ENCODE assay signal across 8 mouse cellular contexts in the genomic region with DNA sequence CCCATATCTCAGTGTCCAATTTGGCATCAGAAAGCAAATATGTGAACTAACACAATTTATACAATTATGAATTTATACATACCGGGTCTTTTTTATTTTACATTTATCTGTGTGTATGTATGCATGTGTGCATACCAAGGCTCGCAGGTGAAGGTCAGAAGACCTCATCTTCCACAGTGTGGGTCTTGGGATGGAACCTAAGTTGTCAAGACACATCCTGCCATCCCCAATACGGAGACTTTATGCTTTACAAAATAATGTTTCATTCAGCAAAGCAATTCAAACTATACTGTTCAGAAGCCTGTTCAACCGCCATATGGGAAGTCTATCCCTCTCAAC. TPM values are rescaled to one million over a fixed set of nuclear protein-coding genes. Genes with fewer than 3 reads are reported as not detected.
A peak's percentile ranks its signal among the peaks of the same experiment; 100 is the strongest.
DNase-seq lines count a peak whose midpoint lies in the region; ATAC-seq lines count a peak whose summit lies in the region.
"Had no signal": no experiment of that assay in that cellular context is flagged by ENCODE, and none has a peak within 500 bp of the region (broad histone marks: within the 10 kb centered on the region; RNA-seq: fewer than 3 reads in every experiment).

No protein-coding gene starts in this region.

- H3K27ac ChIP-seq in forebrain, embryonic 15.5 days (replicated peaks), result no peak overlapping the region
- H3K27ac ChIP-seq in liver, embryonic 15.5 days (replicated peaks), result no peak overlapping the region

- 54% methylated on average over 4 of the region's 4 CpGs for WGBS in forebrain, embryonic 15.5 days
- 43% methylated on average over 4 of the region's 4 CpGs for WGBS in liver, embryonic 15.5 days (ENCODE audit: insufficient replicate concordance)

- peak overlapping the region; percentile 82 for H3K4me2 ChIP-seq in forebrain, embryonic 15.5 days (replicated peaks)
- 0 out of 2 replicates have a peak overlapping the region, but pooled peaks have one; percentile 2 for H3K4me2 ChIP-seq in liver, embryonic 15.5 days

- H3K27me3 ChIP-seq in megakaryocyte, embryonic 14.5 days (replicated peaks), result no peaks in the 10 kb centered on the region
- no peaks in the 10 kb centered on the region for H3K27me3 ChIP-seq in forebrain, embryonic 15.5 days
- H3K27me3 ChIP-seq in liver, embryonic 15.5 days, result peaks cover 3% of the 10 kb centered on the region; the same call in 1 of the 2 replicates

- peaks cover 27% of the 10 kb centered on the region for H3K36me3 ChIP-seq in megakaryocyte, embryonic 14.5 days (replicated peaks; ENCODE audit: low read length)
- no peaks in the 10 kb centered on the region for H3K36me3 ChIP-seq in forebrain, embryonic 15.5 days
- H3K36me3 ChIP-seq in liver, embryonic 15.5 days (replicated peaks), result no peaks in the 10 kb centered on the region

- no peaks in the 10 kb centered on the region for H3K9me3 ChIP-seq in megakaryocyte, embryonic 14.5 days
- no peaks in the 10 kb centered on the region for H3K9me3 ChIP-seq in forebrain, embryonic 15.5 days
- no peaks in the 10 kb centered on the region for H3K9me3 ChIP-seq in liver, embryonic 15.5 days (replicated peaks)

- no peak for ATAC-seq in megakaryocyte, adult 5-6 weeks (ENCODE audit: poor library complexity, severe bottlenecking)
- ATAC-seq in forebrain, embryonic 15.5 days (replicated peaks), result peak; percentile 79
- ATAC-seq in liver, embryonic 15.5 days (ENCODE audit: insufficient read depth), result no peak

- peak overlapping the region; percentile 99 for H3K4me3 ChIP-seq in megakaryocyte, embryonic 14.5 days (replicated peaks)
- H3K4me3 ChIP-seq in forebrain, embryonic 15.5 days, result peak overlapping the region; percentile 86
- H3K4me3 ChIP-seq in liver, embryonic 15.5 days (replicated peaks), result 0 out of 2 replicates have a peak overlapping the region, but pooled peaks have one; percentile 88

- no peak for DNase-seq in adrenal gland, postnatal 4 days (ENCODE audit: low spot score in 2 of 2)
- DNase-seq in adipocyte (ENCODE audit: low spot score), result no peak
- no peak for DNase-seq in urinary bladder, postnatal 14 days (ENCODE audit: low spot score)

- no peak overlapping the region for H3K9ac ChIP-seq in forebrain, embryonic 15.5 days (replicated peaks)
- H3K9ac ChIP-seq in liver, embryonic 15.5 days, result no peak overlapping the region

- peaks cover 64% of the 10 kb centered on the region for H3K4me1 ChIP-seq in megakaryocyte, embryonic 14.5 days
- H3K4me1 ChIP-seq in forebrain, embryonic 15.5 days, result 0 out of 2 replicates have a peak, but pooled peaks cover 9% of the 10 kb centered on the region
- H3K4me1 ChIP-seq in liver, embryonic 15.5 days (replicated peaks), result peaks cover 24% of the 10 kb centered on the region

RNA-seq across cellular contexts. Expression of a gene that starts 0.4 kb away (rescaled TPM):
- polyA plus RNA-seq in megakaryocyte, embryonic 14.5 days (2012; ENCODE audit: insufficient read depth, low replicate concordance), result 4.2 and 9.1 TPM in 2 replicates
- total RNA-seq in megakaryocyte, adult 5-6 weeks (2015), result 58.2 and 59.6 TPM in 2 replicates
- total RNA-seq in megakaryocyte, adult 5-6 weeks (2017), result 50.4 and 51.9 TPM in 2 replicates
- 13.3 and 14.7 TPM in 2 replicates for polyA plus RNA-seq in forebrain, embryonic 15.5 days (2015; fragmentation: Nextera tagmentation; extraction: Ambion mirVana)
- polyA plus RNA-seq in liver, embryonic 15.5 days (2015; fragmentation: Nextera tagmentation; extraction: Ambion mirVana), result 16.8 and 19.2 TPM in 2 replicates
- 10 to 100 TPM; 48.6 to 51.5 TPM for total RNA-seq in adrenal gland, postnatal 4 days (2021)

RNA-seq across cellular contexts. Expression of a gene that starts 49.1 kb away (rescaled TPM):
- polyA plus RNA-seq in megakaryocyte, embryonic 14.5 days (2012; ENCODE audit: insufficient read depth, low replicate concordance), result 0.04 TPM in 1 of 2 replicates, not detected in the other
- 0.07 TPM in 1 of 2 replicates, not detected in the other for total RNA-seq in megakaryocyte, adult 5-6 weeks (2015)
- 0.12 and 0.44 TPM in 2 replicates for total RNA-seq in megakaryocyte, adult 5-6 weeks (2017)
- polyA plus RNA-seq in forebrain, embryonic 15.5 days (2015; fragmentation: Nextera tagmentation; extraction: Ambion mirVana), result not detected in 2 replicates
- polyA plus RNA-seq in liver, embryonic 15.5 days (2015; fragmentation: Nextera tagmentation; extraction: Ambion mirVana), result 0.03 and 0.16 TPM in 2 replicates
- 1 to 10 TPM; 1.5 to 1.7 TPM for total RNA-seq in adrenal gland, postnatal 4 days (2021)
- total RNA-seq: left cerebral cortex, postnatal 36 days had no signal
